Mouse (Mus musculus): ENCODE measurements around the gene Cd180.

GRCm38 (mm10) chr13:102694154-102694553 lies 796 bp downstream of the Cd180 start:
- no peak for TF ChIP-seq CTCF (IDR thresholded peaks at IDR 0.05; ENCODE audit: insufficient read depth, low read depth, low read length)
- no peak for TF ChIP-seq POLR2A (IDR thresholded peaks at IDR 0.05; ENCODE audit: insufficient read depth, low read depth, low read length)
